Mouse (Mus musculus): ENCODE measurements around the gene Cherp. TPM values are rescaled to one million over a fixed set of nuclear protein-coding genes. Genes with fewer than 3 reads are reported as not detected.

Cherp gene
- polyA plus RNA-seq, 1 experiment from 2014 or later: 42.2 TPM

GRCm38 (mm10) chr8:72459881-72460533, 15.0 kb downstream of the Cherp start:
- Histone ChIP-seq H3K4me3 (ENCODE audit: low read depth, low read length) (no peak overlapping the region), H3K27ac (ENCODE audit: low read depth, low read length) (no peak overlapping the region), H3K9ac (ENCODE audit: low read depth, low read length) (no peak overlapping the region), H3K4me1 (ENCODE audit: control insufficient read depth, insufficient read depth, low read length) (peaks cover 2% of the 10 kb centered on the region; the same call in 1 of the 2 replicates), H3K9me3 (replicated peaks; ENCODE audit: control insufficient read depth, low read length) (no peaks in the 10 kb centered on the region), H3K36me3 (ENCODE audit: control insufficient read depth, insufficient read depth, low read length) (peaks cover 60% of the 10 kb centered on the region), H3K4me2 (no peak overlapping the region), H3K27me3 (ENCODE audit: control insufficient read depth, insufficient read depth, low read length) (no peaks in the 10 kb centered on the region)
- ATAC-seq (replicated peaks; ENCODE audit: insufficient number of reproducible peaks, low FRiP score, low TSS enrichment): no peak
- 83% methylated on average over 4 of the region's 4 CpGs for WGBS (ENCODE audit: insufficient replicate concordance)

GRCm38 (mm10) chr8:72458457-72458856, 16.6 kb downstream of the Cherp start:
- 85% methylated on average over 6 of the region's 6 CpGs for WGBS (ENCODE audit: insufficient replicate concordance)
- peaks cover 52% of the 10 kb centered on the region for H3K36me3 ChIP-seq (ENCODE audit: control insufficient read depth, insufficient read depth, low read length)

GRCm38 (mm10) chr8:72457806-72458205, 17.2 kb downstream of the Cherp start:
- Histone ChIP-seq H3K4me1 (ENCODE audit: control insufficient read depth, insufficient read depth, low read length) (peaks cover 2% of the 10 kb centered on the region; the same call in 1 of the 2 replicates), H3K4me2 (no peak overlapping the region), H3K9me3 (replicated peaks; ENCODE audit: control insufficient read depth, low read length) (0 out of 2 replicates have a peak, but pooled peaks cover 2% of the 10 kb centered on the region), H3K27ac (ENCODE audit: low read depth, low read length) (no peak overlapping the region), H3K9ac (ENCODE audit: low read depth, low read length) (no peak overlapping the region), H3K4me3 (ENCODE audit: low read depth, low read length) (no peak overlapping the region), H3K27me3 (ENCODE audit: control insufficient read depth, insufficient read depth, low read length) (no peaks in the 10 kb centered on the region), H3K36me3 (ENCODE audit: control insufficient read depth, insufficient read depth, low read length) (peaks cover 48% of the 10 kb centered on the region)
- no peak for ATAC-seq (replicated peaks; ENCODE audit: insufficient number of reproducible peaks, low FRiP score, low TSS enrichment)
- 84% methylated on average over 3 of the region's 3 CpGs for whole genome bisulfite sequencing (ENCODE audit: insufficient replicate concordance)

More at GRCm38 (mm10) chr8:72458457-72458856, 16.6 kb downstream of the Cherp start:
- Histone ChIP-seq H3K4me3 (ENCODE audit: low read depth, low read length) (no peak overlapping the region), H3K4me1 (ENCODE audit: control insufficient read depth, insufficient read depth, low read length) (peaks cover 2% of the 10 kb centered on the region; the same call in 1 of the 2 replicates), H3K27ac (ENCODE audit: low read depth, low read length) (no peak overlapping the region), H3K9me3 (replicated peaks; ENCODE audit: control insufficient read depth, low read length) (0 out of 2 replicates have a peak, but pooled peaks cover 2% of the 10 kb centered on the region), H3K4me2 (no peak overlapping the region), H3K27me3 (ENCODE audit: control insufficient read depth, insufficient read depth, low read length) (no peaks in the 10 kb centered on the region), H3K9ac (ENCODE audit: low read depth, low read length) (no peak overlapping the region)
- ATAC-seq (replicated peaks; ENCODE audit: insufficient number of reproducible peaks, low FRiP score, low TSS enrichment): no peak

- 0 out of 2 replicates have a peak, but pooled peaks cover 2% of the 10 kb centered on the region for H3K9me3 ChIP-seq (replicated peaks; ENCODE audit: control insufficient read depth, low read length)
- H3K4me3 ChIP-seq (ENCODE audit: low read depth, low read length): no peak overlapping the region
- no peak for ATAC-seq (replicated peaks; ENCODE audit: insufficient number of reproducible peaks, low FRiP score, low TSS enrichment)
- peaks cover 29% of the 10 kb centered on the region for H3K36me3 ChIP-seq (ENCODE audit: control insufficient read depth, insufficient read depth, low read length)
- no peak overlapping the region for H3K27ac ChIP-seq (ENCODE audit: low read depth, low read length)
- H3K27me3 ChIP-seq (ENCODE audit: control insufficient read depth, insufficient read depth, low read length): no peaks in the 10 kb centered on the region
- 65% methylated on average over 4 of the region's 4 CpGs for WGBS (ENCODE audit: insufficient replicate concordance)
- H3K9ac ChIP-seq (ENCODE audit: low read depth, low read length): no peak overlapping the region
- H3K4me2 ChIP-seq: no peak overlapping the region
- H3K4me1 ChIP-seq (ENCODE audit: control insufficient read depth, insufficient read depth, low read length): peaks cover 2% of the 10 kb centered on the region
Observed at GRCm38 (mm10) chr8:72455317-72455716, 19.7 kb downstream of the Cherp start.

GRCm38 (mm10) chr8:72453904-72454303, 21.1 kb downstream of the Cherp start:
- no peak overlapping the region for H3K9ac ChIP-seq (ENCODE audit: low read depth, low read length)
- 95% methylated on average over 2 of the region's 2 CpGs for WGBS (ENCODE audit: insufficient replicate concordance)

GRCm38 (mm10) chr8:72451516-72451915, 23.5 kb downstream of the Cherp start:
- Histone ChIP-seq H3K4me3 (ENCODE audit: low read depth, low read length) (no peak overlapping the region), H3K4me2 (no peak overlapping the region), H3K36me3 (ENCODE audit: control insufficient read depth, insufficient read depth, low read length) (peaks cover 21% of the 10 kb centered on the region), H3K4me1 (ENCODE audit: control insufficient read depth, insufficient read depth, low read length) (peaks cover 2% of the 10 kb centered on the region), H3K27ac (ENCODE audit: low read depth, low read length) (no peak overlapping the region), H3K9ac (ENCODE audit: low read depth, low read length) (no peak overlapping the region), H3K9me3 (replicated peaks; ENCODE audit: control insufficient read depth, low read length) (0 out of 2 replicates have a peak, but pooled peaks cover 2% of the 10 kb centered on the region), H3K27me3 (ENCODE audit: control insufficient read depth, insufficient read depth, low read length) (no peaks in the 10 kb centered on the region)
- no peak for ATAC-seq (replicated peaks; ENCODE audit: insufficient number of reproducible peaks, low FRiP score, low TSS enrichment)
- 65% methylated on average over 8 of the region's 8 CpGs for WGBS (ENCODE audit: insufficient replicate concordance)

More at GRCm38 (mm10) chr8:72453904-72454303, 21.1 kb downstream of the Cherp start:
- no peak overlapping the region for H3K4me2 ChIP-seq
- H3K9me3 ChIP-seq (replicated peaks; ENCODE audit: control insufficient read depth, low read length): 0 out of 2 replicates have a peak, but pooled peaks cover 2% of the 10 kb centered on the region
- H3K4me3 ChIP-seq (ENCODE audit: low read depth, low read length): no peak overlapping the region
- no peak overlapping the region for H3K27ac ChIP-seq (ENCODE audit: low read depth, low read length)
- no peaks in the 10 kb centered on the region for H3K27me3 ChIP-seq (ENCODE audit: control insufficient read depth, insufficient read depth, low read length)
- no peak for ATAC-seq (replicated peaks; ENCODE audit: insufficient number of reproducible peaks, low FRiP score, low TSS enrichment)
- H3K4me1 ChIP-seq (ENCODE audit: control insufficient read depth, insufficient read depth, low read length): peaks cover 2% of the 10 kb centered on the region
- peaks cover 30% of the 10 kb centered on the region for H3K36me3 ChIP-seq (ENCODE audit: control insufficient read depth, insufficient read depth, low read length)

GRCm38 (mm10) chr8:72445071-72445470, 30.0 kb downstream of the Cherp start:
- ATAC-seq (replicated peaks; ENCODE audit: insufficient number of reproducible peaks, low FRiP score, low TSS enrichment): no peak
- no peak overlapping the region for H3K27ac ChIP-seq (ENCODE audit: low read depth, low read length)
- H3K9ac ChIP-seq (ENCODE audit: low read depth, low read length): no peak overlapping the region
- H3K4me1 ChIP-seq (ENCODE audit: control insufficient read depth, insufficient read depth, low read length): no peaks in the 10 kb centered on the region
- H3K9me3 ChIP-seq (replicated peaks; ENCODE audit: control insufficient read depth, low read length): no peaks in the 10 kb centered on the region
- H3K4me2 ChIP-seq: no peak overlapping the region
- peaks cover 8% of the 10 kb centered on the region for H3K36me3 ChIP-seq (ENCODE audit: control insufficient read depth, insufficient read depth, low read length)
- no peak overlapping the region for H3K4me3 ChIP-seq (ENCODE audit: low read depth, low read length)
- 88% methylated on average over 6 of the region's 6 CpGs for WGBS (ENCODE audit: insufficient replicate concordance)
- no peaks in the 10 kb centered on the region for H3K27me3 ChIP-seq (ENCODE audit: control insufficient read depth, insufficient read depth, low read length)

GRCm38 (mm10) chr8:72443994-72444350, 31.1 kb downstream of the Cherp start:
- peak overlapping the region; percentile 60 for H3K4me2 ChIP-seq
- WGBS (ENCODE audit: insufficient replicate concordance): 41% methylated on average over 6 of the region's 6 CpGs
- peak overlapping the region; percentile 75 for H3K9ac ChIP-seq (ENCODE audit: low read depth, low read length)
- no peak overlapping the region for H3K27ac ChIP-seq (ENCODE audit: low read depth, low read length)
- H3K9me3 ChIP-seq (replicated peaks; ENCODE audit: control insufficient read depth, low read length): no peaks in the 10 kb centered on the region
- H3K27me3 ChIP-seq (ENCODE audit: control insufficient read depth, insufficient read depth, low read length): no peaks in the 10 kb centered on the region
- peak overlapping the region; percentile 40 for H3K4me3 ChIP-seq (ENCODE audit: low read depth, low read length)
- H3K36me3 ChIP-seq (ENCODE audit: control insufficient read depth, insufficient read depth, low read length): no peaks in the 10 kb centered on the region
- ATAC-seq (replicated peaks; ENCODE audit: insufficient number of reproducible peaks, low FRiP score, low TSS enrichment): peak; percentile 32; the same call in 1 of the 2 replicates
- no peaks in the 10 kb centered on the region for H3K4me1 ChIP-seq (ENCODE audit: control insufficient read depth, insufficient read depth, low read length)
